Mouse (Mus musculus) heart, embryonic 12.5 days (tissue): Measurements from ENCODE around the gene Sorcs1. TPM values are rescaled to one million over a fixed set of nuclear protein-coding genes. Genes with fewer than 3 reads are reported as not detected.

Experiments used
- ATAC-seq: fragments of 200-750 bp; cut with Nextera tagmentation; 2 replicates; pipeline ENCODE4 v1.8.0; 2017; ENCODE audit warnings: moderate TSS enrichment, moderate library complexity; ENCODE audit not compliant: insufficient number of reproducible peaks, low FRiP score
- H3K27ac ChIP-seq: fragments of 300-500 bp; sonication (generic); 2 replicates; pipeline ENCODE4 v1.5.1; 2016; ENCODE audit warnings: mild to moderate bottlenecking, moderate library complexity; ENCODE audit not compliant: poor library complexity, severe bottlenecking
- H3K27me3 ChIP-seq: fragments of 300-500 bp; sonication (generic); replicated peaks from 2 replicates; pipeline ENCODE4 v1.6.1; 2016; ENCODE audit warnings: mild to moderate bottlenecking, moderate library complexity
- H3K36me3 ChIP-seq: fragments of 300-500 bp; sonication (generic); 2 replicates; pipeline ENCODE4 v1.6.1; 2016; ENCODE audit warnings: mild to moderate bottlenecking, moderate library complexity
- H3K4me1 ChIP-seq: fragments of 300-500 bp; sonication (generic); replicated peaks from 2 replicates; pipeline ENCODE4 v1.6.1; 2016; ENCODE audit warnings: mild to moderate bottlenecking
- H3K4me2 ChIP-seq: fragments of 300-500 bp; sonication (generic); 2 replicates; pipeline ENCODE4 v1.6.1; 2016; ENCODE audit warnings: mild to moderate bottlenecking, moderate library complexity
- H3K4me3 ChIP-seq: fragments of 300-500 bp; sonication (generic); 2 replicates; pipeline ENCODE4 v1.5.1; 2016; ENCODE audit warnings: mild to moderate bottlenecking
- H3K9ac ChIP-seq: fragments of 300-500 bp; sonication (generic); 2 replicates; pipeline ENCODE4 v1.6.1; 2016; ENCODE audit warnings: mild to moderate bottlenecking, moderate library complexity
- H3K9me3 ChIP-seq: fragments of 300-500 bp; sonication (generic); replicated peaks from 2 replicates; pipeline ENCODE4 v1.6.1; 2016; ENCODE audit warnings: mild to moderate bottlenecking, moderate library complexity
- WGBS: fragments of 180-500 bp; shearing (Covaris S2); methylation state at CpG from one replicate; pipeline ENCODE4 v1.1.7; 2016; 5-methylcytosine and 5-hydroxymethylcytosine counted together
- polyA plus RNA-seq: library from polyadenylated mRNA; unstranded; fragments of >200 nt; fragmentation: Nextera tagmentation; extraction: Ambion mirVana; gene quantifications from 2 replicates; pipeline ENCODE4 v1.2.1, GENCODE M21; 2016

Sorcs1 gene
- polyA plus RNA-seq, 1 experiment from 2014 or later = 0.97 TPM

DNA sequence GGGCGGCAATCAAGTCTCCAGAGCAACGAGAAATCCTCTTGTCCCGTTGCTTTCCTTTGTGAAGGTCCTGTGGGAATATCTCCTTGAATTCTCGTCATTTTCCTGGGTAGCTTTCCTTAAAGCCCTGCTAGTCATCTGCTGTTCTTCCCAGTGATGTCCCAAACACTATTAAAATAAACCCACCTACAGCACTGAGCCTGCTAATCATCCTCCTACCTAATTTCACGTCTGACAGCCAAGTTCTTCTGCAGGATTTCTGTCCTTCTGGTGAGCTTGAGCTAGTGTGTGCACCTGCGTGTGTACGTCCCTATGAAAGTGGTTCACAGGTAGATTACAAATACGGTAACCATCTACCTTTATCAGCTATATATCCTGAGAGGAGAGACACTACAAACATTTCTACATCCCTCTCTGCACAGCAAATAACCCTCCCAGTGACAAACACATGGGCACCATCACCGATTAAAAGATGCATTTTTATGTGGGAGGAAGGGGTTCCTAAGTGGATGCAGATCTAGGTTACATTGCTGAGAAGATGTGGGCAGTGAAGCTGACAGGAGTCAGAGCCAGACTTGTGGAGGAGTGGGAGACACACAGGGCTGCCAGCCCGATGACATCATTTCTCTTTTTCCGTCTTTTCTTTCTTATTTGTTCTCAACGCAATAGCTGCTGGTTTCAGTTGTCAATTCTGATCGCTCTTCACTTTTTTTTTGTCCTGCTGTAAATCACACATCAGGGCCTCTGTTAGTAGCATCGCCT lies 259.3 kb downstream of the Sorcs1 start:
- ATAC-seq = no peak
- 36% methylated on average over 14 of the region's 14 CpGs for WGBS

GRCm38 (mm10) chr19:50410561-50410960 lies 267.9 kb downstream of the Sorcs1 start:
- Histone ChIP-seq H3K36me3 (no peaks in the 10 kb centered on the region), H3K9ac (no peak overlapping the region), H3K9me3 (no peaks in the 10 kb centered on the region), H3K4me2 (no peak overlapping the region), H3K4me1 (no peaks in the 10 kb centered on the region), H3K27ac (no peak overlapping the region), H3K27me3 (no peaks in the 10 kb centered on the region), H3K4me3 (no peak overlapping the region)
- WGBS = 65% methylated on average over 3 of the region's 3 CpGs
- ATAC-seq = no peak

More for the DNA sequence above, 259.3 kb downstream of the Sorcs1 start:
- H3K4me2 ChIP-seq = no peak overlapping the region
- H3K9me3 ChIP-seq = no peaks in the 10 kb centered on the region
- H3K4me3 ChIP-seq = no peak overlapping the region
- no peak overlapping the region for H3K9ac ChIP-seq
- no peak overlapping the region for H3K27ac ChIP-seq
- no peaks in the 10 kb centered on the region for H3K4me1 ChIP-seq
- no peaks in the 10 kb centered on the region for H3K27me3 ChIP-seq
- no peaks in the 10 kb centered on the region for H3K36me3 ChIP-seq

- H3K27ac ChIP-seq = no peak overlapping the region
- no peak overlapping the region for H3K9ac ChIP-seq
- WGBS = 78% methylated on average over 2 of the region's 2 CpGs
These were observed 280.1 kb downstream of the Sorcs1 start for GRCm38 (mm10) chr19:50398341-50398740.

GRCm38 (mm10) chr19:50395731-50396130 lies 282.7 kb downstream of the Sorcs1 start:
- ATAC-seq = no peak
- H3K9ac ChIP-seq = no peak overlapping the region
- H3K4me1 ChIP-seq = no peaks in the 10 kb centered on the region
- no peak overlapping the region for H3K4me2 ChIP-seq
- H3K27me3 ChIP-seq = no peaks in the 10 kb centered on the region
- no peaks in the 10 kb centered on the region for H3K9me3 ChIP-seq
- H3K27ac ChIP-seq = no peak overlapping the region
- WGBS = 85% methylated on average over 6 of the region's 6 CpGs
- no peak overlapping the region for H3K4me3 ChIP-seq
- no peaks in the 10 kb centered on the region for H3K36me3 ChIP-seq

More at GRCm38 (mm10) chr19:50398341-50398740, 280.1 kb downstream of the Sorcs1 start:
- ATAC-seq = no peak
- Histone ChIP-seq H3K4me3 (no peak overlapping the region), H3K4me1 (no peaks in the 10 kb centered on the region), H3K9me3 (no peaks in the 10 kb centered on the region), H3K36me3 (no peaks in the 10 kb centered on the region), H3K27me3 (no peaks in the 10 kb centered on the region), H3K4me2 (no peak overlapping the region)

DNA sequence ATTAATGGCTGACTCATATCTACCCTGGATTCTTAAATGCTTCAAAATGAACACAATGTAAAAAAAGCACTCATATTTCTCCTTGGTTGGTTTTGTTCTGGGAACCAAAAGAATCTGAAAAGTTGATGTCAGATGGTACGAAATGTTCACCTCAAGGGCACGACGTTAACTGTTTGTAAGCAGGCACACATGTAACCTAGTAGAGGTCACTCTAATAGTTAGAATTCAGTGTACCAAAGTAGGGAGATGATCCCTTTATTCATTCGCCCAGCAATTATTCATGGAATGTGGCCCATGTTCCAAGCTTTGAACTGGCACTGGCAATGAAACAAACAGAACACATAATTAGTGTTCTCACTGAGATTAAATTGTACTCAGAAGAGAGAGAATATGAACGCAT lies 284.3 kb downstream of the Sorcs1 start:
- Histone ChIP-seq H3K27ac (no peak overlapping the region), H3K4me1 (no peaks in the 10 kb centered on the region), H3K4me2 (no peak overlapping the region), H3K9ac (no peak overlapping the region), H3K27me3 (no peaks in the 10 kb centered on the region), H3K4me3 (no peak overlapping the region), H3K9me3 (no peaks in the 10 kb centered on the region), H3K36me3 (no peaks in the 10 kb centered on the region)
- ATAC-seq = no peak
- 82% methylated on average over 5 of the region's 5 CpGs for WGBS

DNA sequence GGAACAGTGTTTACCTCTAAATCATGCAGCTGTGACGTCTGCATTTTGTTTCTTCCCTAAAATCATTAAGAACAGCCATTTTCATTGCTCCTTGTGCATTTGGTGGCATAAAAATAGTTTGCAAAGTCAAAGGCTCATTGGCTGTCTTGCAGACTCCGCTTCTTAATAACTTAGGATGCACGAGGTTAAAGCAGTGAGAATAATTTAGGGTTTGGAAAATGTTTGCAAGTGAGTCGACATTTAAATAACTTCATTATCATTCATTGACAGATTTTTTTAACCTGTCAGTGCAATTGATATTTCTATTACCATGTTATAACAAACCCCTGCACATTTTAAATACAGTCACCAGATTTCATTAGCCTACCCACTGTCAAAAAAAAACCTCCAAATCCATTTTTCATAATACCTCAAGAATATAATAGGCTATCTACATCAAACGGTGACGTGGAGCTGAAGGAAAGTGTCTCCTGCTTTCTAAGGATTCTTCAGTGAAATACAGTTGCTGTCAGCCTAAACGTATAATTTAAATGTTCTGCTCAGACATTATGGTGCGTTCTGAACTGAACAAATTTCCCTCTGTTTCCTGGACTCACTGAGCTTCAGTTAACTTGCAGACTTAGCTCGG lies 288.4 kb downstream of the Sorcs1 start:
- Histone ChIP-seq H3K27ac (no peak overlapping the region), H3K36me3 (no peaks in the 10 kb centered on the region), H3K27me3 (no peaks in the 10 kb centered on the region), H3K4me3 (no peak overlapping the region), H3K9me3 (no peaks in the 10 kb centered on the region), H3K4me2 (no peak overlapping the region), H3K4me1 (no peaks in the 10 kb centered on the region), H3K9ac (no peak overlapping the region)
- no peak for ATAC-seq
- WGBS = 75% methylated on average over 9 of the region's 9 CpGs

DNA sequence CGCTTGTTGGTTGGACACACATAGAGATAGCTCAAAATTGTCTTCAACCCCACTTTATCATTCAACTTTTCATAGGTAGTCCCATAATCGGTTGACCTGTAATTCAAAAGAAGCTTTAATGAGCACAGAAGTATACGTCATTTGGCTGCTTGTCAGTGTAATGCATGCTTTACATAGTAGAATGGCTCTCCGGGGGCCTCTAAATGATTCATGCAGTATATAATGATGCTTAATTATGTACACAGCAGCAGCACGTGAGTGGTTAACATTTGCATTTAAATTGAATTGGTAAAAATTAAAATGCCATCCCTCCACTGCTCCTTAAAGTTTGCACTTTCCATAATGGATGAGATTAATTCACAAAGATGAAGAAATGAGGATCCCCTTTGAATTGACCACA lies 299.5 kb downstream of the Sorcs1 start:
- 0 out of 2 replicates have a peak, but pooled peaks cover 3% of the 10 kb centered on the region for H3K4me1 ChIP-seq
- H3K4me3 ChIP-seq = no peak overlapping the region
- no peak for ATAC-seq
- no peak overlapping the region for H3K27ac ChIP-seq
- H3K4me2 ChIP-seq = no peak overlapping the region
- no peaks in the 10 kb centered on the region for H3K36me3 ChIP-seq
- H3K9ac ChIP-seq = no peak overlapping the region
- WGBS = 87% methylated on average over 5 of the region's 5 CpGs
- H3K9me3 ChIP-seq = no peaks in the 10 kb centered on the region
- no peaks in the 10 kb centered on the region for H3K27me3 ChIP-seq

GRCm38 (mm10) chr19:50374751-50375150 lies 303.7 kb downstream of the Sorcs1 start:
- Histone ChIP-seq H3K4me2 (peak overlapping the region; percentile 62), H3K27ac (no peak overlapping the region), H3K27me3 (no peaks in the 10 kb centered on the region), H3K9ac (no peak overlapping the region), H3K4me1 (0 out of 2 replicates have a peak, but pooled peaks cover 6% of the 10 kb centered on the region), H3K4me3 (peak overlapping the region; percentile 24; the same call in 1 of the 2 replicates), H3K9me3 (no peaks in the 10 kb centered on the region), H3K36me3 (no peaks in the 10 kb centered on the region)
- WGBS = 22% methylated on average over 10 of the region's 10 CpGs
- ATAC-seq = no peak

GRCm38 (mm10) chr19:50366446-50366845 lies 312.0 kb downstream of the Sorcs1 start:
- H3K9ac ChIP-seq = no peak overlapping the region
- H3K9me3 ChIP-seq = no peaks in the 10 kb centered on the region
- no peak for ATAC-seq
- no peak overlapping the region for H3K4me2 ChIP-seq
- no peaks in the 10 kb centered on the region for H3K27me3 ChIP-seq
- peaks cover 8% of the 10 kb centered on the region; the same call in 1 of the 2 replicates for H3K4me1 ChIP-seq
- no peak overlapping the region for H3K4me3 ChIP-seq
- no peak overlapping the region for H3K27ac ChIP-seq
- WGBS = 68% methylated on average over 3 of the region's 3 CpGs
- H3K36me3 ChIP-seq = no peaks in the 10 kb centered on the region

DNA sequence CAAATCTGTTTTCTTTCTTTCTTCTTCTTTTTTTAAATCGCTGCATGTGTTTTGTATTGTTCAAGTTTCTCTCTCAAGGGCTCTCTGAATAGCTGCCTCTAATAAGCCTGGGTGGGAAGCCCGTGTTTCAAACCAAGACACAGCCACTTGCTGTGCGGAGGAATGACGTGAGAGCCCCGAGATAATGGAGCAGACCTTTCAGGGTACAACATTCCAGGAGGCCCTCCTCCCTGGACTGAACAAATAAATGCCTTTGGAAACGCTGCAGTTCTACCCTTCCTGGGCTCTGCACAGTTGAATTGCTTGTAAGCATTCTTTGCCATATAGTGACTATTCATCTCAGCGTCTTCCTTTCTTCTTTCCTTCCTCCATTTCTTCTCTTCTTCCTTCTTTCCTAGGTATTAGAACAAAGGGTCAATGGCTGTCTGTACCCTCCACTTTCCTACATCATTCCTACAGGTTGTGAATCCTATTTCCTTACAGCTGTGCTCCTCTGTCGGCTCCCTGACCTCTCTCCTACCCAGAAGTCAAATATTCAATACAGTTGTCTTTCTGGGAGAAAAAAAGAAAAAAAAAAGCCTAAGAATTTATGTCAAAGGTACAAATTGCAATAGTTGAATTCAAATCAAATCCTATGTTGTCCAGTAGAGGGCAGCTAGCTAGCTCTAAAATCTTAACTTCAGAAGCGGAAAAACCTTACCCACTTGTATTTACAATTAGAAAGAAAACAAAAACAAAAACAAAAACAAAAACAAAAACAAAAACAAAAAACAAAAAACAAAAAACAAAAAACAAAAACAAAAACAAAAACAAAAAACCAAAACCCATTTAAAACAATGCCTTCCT lies 315.6 kb downstream of the Sorcs1 start:
- no peak for ATAC-seq
- Histone ChIP-seq H3K9ac (no peak overlapping the region), H3K4me2 (peak overlapping the region; percentile 43)

DNA sequence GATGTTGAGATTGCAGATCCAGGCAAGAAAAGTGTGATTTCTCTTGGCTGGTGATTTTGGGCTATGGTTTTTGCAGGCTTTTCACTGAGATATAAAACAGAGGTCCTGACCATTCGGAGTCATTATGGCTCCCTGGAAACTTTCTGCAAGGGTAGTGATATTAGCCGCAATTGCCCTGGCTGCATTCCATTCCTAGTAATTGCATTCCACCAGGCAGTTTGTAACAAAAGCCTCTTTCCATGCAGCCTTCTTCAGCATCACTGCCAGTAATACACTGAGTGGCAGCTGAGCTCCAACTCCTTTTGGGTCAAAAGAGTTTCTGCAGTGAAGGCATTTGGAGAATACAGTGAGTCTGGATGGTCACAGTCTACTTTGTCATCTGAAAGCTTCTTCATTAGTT lies 319.9 kb downstream of the Sorcs1 start:
- ATAC-seq = no peak
- WGBS = 34% methylated on average over 2 of the region's 2 CpGs
- Histone ChIP-seq H3K36me3 (no peaks in the 10 kb centered on the region), H3K27ac (no peak overlapping the region), H3K4me2 (no peak overlapping the region), H3K4me1 (peaks cover 13% of the 10 kb centered on the region), H3K9ac (no peak overlapping the region), H3K9me3 (no peaks in the 10 kb centered on the region), H3K27me3 (no peaks in the 10 kb centered on the region), H3K4me3 (no peak overlapping the region)

More for the DNA sequence above, 315.6 kb downstream of the Sorcs1 start:
- 27% methylated on average over 9 of the region's 9 CpGs for WGBS
- Histone ChIP-seq H3K4me1 (peaks cover 13% of the 10 kb centered on the region), H3K27ac (peak overlapping the region; percentile 60), H3K4me3 (no peak overlapping the region), H3K9me3 (no peaks in the 10 kb centered on the region), H3K36me3 (no peaks in the 10 kb centered on the region), H3K27me3 (no peaks in the 10 kb centered on the region)
